Mouse (Mus musculus): ENCODE measurements around the gene Rhox9. TPM values are rescaled to one million over a fixed set of nuclear protein-coding genes. Genes with fewer than 3 reads are reported as not detected.

The Rhox9 gene
- total and polyA plus RNA-seq, 3 experiments: not detected

- no peak overlapping the region for H3K27ac ChIP-seq (ENCODE audit: control insufficient read depth, low read depth, low read length)
- no peaks in the 10 kb centered on the region for H3K9me3 ChIP-seq (replicated peaks; ENCODE audit: insufficient read depth, low read length)
- no peak overlapping the region for H3K9ac ChIP-seq (ENCODE audit: control insufficient read depth, low read depth, low read length, poor library complexity, severe bottlenecking)
- no peaks in the 10 kb centered on the region for H3K79me2 ChIP-seq (ENCODE audit: control insufficient read depth, insufficient read depth, low read length, poor library complexity)
- TF ChIP-seq SIN3A (IDR thresholded peaks at IDR 0.05; ENCODE audit: low read length) (no peak), JUND (IDR thresholded peaks at IDR 0.05; ENCODE audit: low read depth, low read length) (no peak), NRF1 (IDR thresholded peaks at IDR 0.05; ENCODE audit: insufficient read depth, low read depth, low read length, poor library complexity, severe bottlenecking) (no peak), BHLHE40 (IDR thresholded peaks at IDR 0.05; ENCODE audit: borderline replicate concordance, low read depth, low read length) (no peak), KAT2A (conservative IDR thresholded peaks at IDR 0.05; ENCODE audit: low read depth, low read length) (no peak), CHD2 (IDR thresholded peaks at IDR 0.05; ENCODE audit: low read length) (no peak)
- H3K27me3 ChIP-seq (ENCODE audit: control insufficient read depth in 1 of 2, insufficient read depth in 2 of 2, low read length in 2 of 2): no peaks in the 10 kb centered on the region
- H3K4me1 ChIP-seq (ENCODE audit: control insufficient read depth in 1 of 2, insufficient read depth in 2 of 2, low read length in 2 of 2): no peaks in the 10 kb centered on the region
- no peak overlapping the region for H3K4me3 ChIP-seq (ENCODE audit: control insufficient read depth in 1 of 2, insufficient read depth in 1 of 2, low read depth in 2 of 2, low read length in 2 of 2)
- no peak for DNase-seq (ENCODE audit: low read depth, low spot score)
- no peaks in the 10 kb centered on the region for H3K36me3 ChIP-seq (ENCODE audit: control insufficient read depth in 1 of 2, insufficient read depth in 2 of 2, low read length in 2 of 2)
These were observed 29.9 kb downstream of the Rhox9 start for GRCm38 (mm10) chrX:37871641-37872040.

Other genes starting within 250 kb of the Rhox9 start
- not detected in 2 replicates for gene Rhox3h, start 233.0 kb downstream of the Rhox9 start, total RNA-seq (2012; rRNA removed)
- gene Rhox3h, start 233.0 kb downstream of the Rhox9 start, polyA plus RNA-seq (2012; ENCODE audit: insufficient read depth in 1 of 2, insufficient read length in 2 of 2, low read depth in 1 of 2, low replicate concordance in 2 of 2, missing spikeins in 1 of 2): not detected
- gene Rhox2h, start 228.5 kb downstream of the Rhox9 start, total RNA-seq (2012; rRNA removed): not detected in 2 replicates
- not detected for gene Rhox2h, start 228.5 kb downstream of the Rhox9 start, polyA plus RNA-seq (2012; ENCODE audit: insufficient read depth in 1 of 2, insufficient read length in 2 of 2, low read depth in 1 of 2, low replicate concordance in 2 of 2, missing spikeins in 1 of 2)
- gene Rhox5, start 96.9 kb downstream of the Rhox9 start, total RNA-seq (2012; rRNA removed): 0.23 TPM in 1 of 2 replicates, not detected in the other
- not detected for gene Rhox5, start 96.9 kb downstream of the Rhox9 start, polyA plus RNA-seq (2012; ENCODE audit: insufficient read depth in 1 of 2, insufficient read length in 2 of 2, low read depth in 1 of 2, low replicate concordance in 2 of 2, missing spikeins in 1 of 2)
- not detected in 2 replicates for gene Rhox6, start 74.9 kb downstream of the Rhox9 start, total RNA-seq (2012; rRNA removed)
- gene Rhox6, start 74.9 kb downstream of the Rhox9 start, polyA plus RNA-seq (2012; ENCODE audit: insufficient read depth in 1 of 2, insufficient read length in 2 of 2, low read depth in 1 of 2, low replicate concordance in 2 of 2, missing spikeins in 1 of 2): not detected
- not detected in 2 replicates for gene Rhox7a, start 70.1 kb downstream of the Rhox9 start, total RNA-seq (2012; rRNA removed)
- gene Rhox7a, start 70.1 kb downstream of the Rhox9 start, polyA plus RNA-seq (2012; ENCODE audit: insufficient read depth in 1 of 2, insufficient read length in 2 of 2, low read depth in 1 of 2, low replicate concordance in 2 of 2, missing spikeins in 1 of 2): not detected
- gene Rhox8, start 22.8 kb downstream of the Rhox9 start, total RNA-seq (2012; rRNA removed): not detected in 2 replicates
- gene Rhox8, start 22.8 kb downstream of the Rhox9 start, polyA plus RNA-seq (2012; ENCODE audit: insufficient read depth in 1 of 2, insufficient read length in 2 of 2, low read depth in 1 of 2, low replicate concordance in 2 of 2, missing spikeins in 1 of 2): not detected
- not detected in 2 replicates for gene Rhox7b, start 4.5 kb downstream of the Rhox9 start, total RNA-seq (2012; rRNA removed)
- not detected for gene Rhox7b, start 4.5 kb downstream of the Rhox9 start, polyA plus RNA-seq (2012; ENCODE audit: insufficient read depth in 1 of 2, insufficient read length in 2 of 2, low read depth in 1 of 2, low replicate concordance in 2 of 2, missing spikeins in 1 of 2)
- not detected in 2 replicates for gene Btg1-ps1, start 117.0 kb upstream of the Rhox9 start, total RNA-seq (2012; rRNA removed)
- gene Btg1-ps1, start 117.0 kb upstream of the Rhox9 start, polyA plus RNA-seq (2012; ENCODE audit: insufficient read depth in 1 of 2, insufficient read length in 2 of 2, low read depth in 1 of 2, low replicate concordance in 2 of 2, missing spikeins in 1 of 2): not detected
- gene Btg1-ps2, start 141.3 kb upstream of the Rhox9 start, total RNA-seq (2012; rRNA removed): not detected in 2 replicates
- not detected for gene Btg1-ps2, start 141.3 kb upstream of the Rhox9 start, polyA plus RNA-seq (2012; ENCODE audit: insufficient read depth in 1 of 2, insufficient read length in 2 of 2, low read depth in 1 of 2, low replicate concordance in 2 of 2, missing spikeins in 1 of 2)
- gene Rhox10, start 164.7 kb upstream of the Rhox9 start, total RNA-seq (2012; rRNA removed): not detected in 2 replicates
- gene Rhox10, start 164.7 kb upstream of the Rhox9 start, polyA plus RNA-seq (2012; ENCODE audit: insufficient read depth in 1 of 2, insufficient read length in 2 of 2, low read depth in 1 of 2, low replicate concordance in 2 of 2, missing spikeins in 1 of 2): not detected
- gene Rhox11, start 183.4 kb upstream of the Rhox9 start, total RNA-seq (2012; rRNA removed): not detected in 2 replicates
- not detected for gene Rhox11, start 183.4 kb upstream of the Rhox9 start, polyA plus RNA-seq (2012; ENCODE audit: insufficient read depth in 1 of 2, insufficient read length in 2 of 2, low read depth in 1 of 2, low replicate concordance in 2 of 2, missing spikeins in 1 of 2)
- not detected in 2 replicates for gene Rhox12, start 209.1 kb upstream of the Rhox9 start, total RNA-seq (2012; rRNA removed)
- gene Rhox12, start 209.1 kb upstream of the Rhox9 start, polyA plus RNA-seq (2012; ENCODE audit: insufficient read depth in 1 of 2, insufficient read length in 2 of 2, low read depth in 1 of 2, low replicate concordance in 2 of 2, missing spikeins in 1 of 2): not detected
- gene Rhox13, start 219.4 kb upstream of the Rhox9 start, total RNA-seq (2012; rRNA removed): not detected in 2 replicates
- not detected for gene Rhox13, start 219.4 kb upstream of the Rhox9 start, polyA plus RNA-seq (2012; ENCODE audit: insufficient read depth in 1 of 2, insufficient read length in 2 of 2, low read depth in 1 of 2, low replicate concordance in 2 of 2, missing spikeins in 1 of 2)

Data from MEL (cell line).